ENCODE assay signal across 9 mouse cellular contexts in the genomic region with DNA sequence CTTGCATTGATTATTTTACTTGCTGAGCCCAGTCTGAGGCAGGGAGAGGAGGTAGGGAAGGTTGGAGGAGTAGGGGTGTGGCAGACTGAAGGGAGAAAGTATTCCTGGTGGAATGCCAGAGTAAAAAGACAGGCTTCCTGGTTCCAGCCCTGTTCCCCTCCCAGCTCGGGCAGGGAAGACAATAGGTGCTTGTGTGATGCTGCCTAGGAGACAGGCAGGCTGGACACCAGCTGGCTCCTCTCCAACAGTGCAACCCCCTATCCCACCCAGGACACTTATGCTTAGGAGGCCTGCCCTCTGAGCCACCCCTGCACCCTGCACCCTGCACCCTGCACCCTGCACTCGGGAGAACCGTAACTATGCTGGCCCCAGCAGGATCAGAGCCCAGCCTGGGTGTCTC. TPM values are rescaled to one million over a fixed set of nuclear protein-coding genes. Genes with fewer than 3 reads are reported as not detected.
DNase-seq lines count a peak whose midpoint lies in the region; ATAC-seq lines count a peak whose summit lies in the region.
"Had no signal": no experiment of that assay in that cellular context is flagged by ENCODE, and none has a peak within 500 bp of the region (broad histone marks: within the 10 kb centered on the region; RNA-seq: fewer than 3 reads in every experiment).

No protein-coding gene starts in this region.

- no peaks in the 10 kb centered on the region for H3K36me3 ChIP-seq in heart, embryonic 16.5 days (ENCODE audit: control insufficient read depth, insufficient read depth)

- ATAC-seq in heart, embryonic 16.5 days (replicated peaks; ENCODE audit: extremely low read depth, insufficient read depth, low FRiP score): 0 out of 2 replicates have a peak, but pooled peaks have one; percentile 11

- H3K27ac ChIP-seq in heart, embryonic 16.5 days (ENCODE audit: low read length): peak overlapping the region; percentile 64

- H3K9me3 ChIP-seq in heart, embryonic 16.5 days (replicated peaks; ENCODE audit: control insufficient read depth, low read length): no peaks in the 10 kb centered on the region

- DNase-seq in retina, postnatal 1 day: peak; percentile 81
- DNase-seq in retina, embryonic 14.5 days (ENCODE audit: low spot score): no peak
- peak; percentile 29 for DNase-seq in lung, postnatal 25 days (ENCODE audit: low spot score)
- no peak for DNase-seq in adrenal gland, adult 8-10 months
- no peak for DNase-seq in ovary, postnatal 10 days (ENCODE audit: low spot score)
- DNase-seq in thymus, postnatal 36 days: no peak
- DNase-seq: gastrocnemius, postnatal 36 days had no signal

- peaks cover 6% of the 10 kb centered on the region for H3K4me1 ChIP-seq in heart, embryonic 16.5 days (ENCODE audit: control insufficient read depth, insufficient read depth, low read length)

- no peak overlapping the region; the same call in 1 of the 2 replicates for H3K4me2 ChIP-seq in heart, embryonic 16.5 days (ENCODE audit: low read depth, low read length)

- 61% methylated on average over 3 of the region's 3 CpGs for WGBS in heart, embryonic 16.5 days

- H3K4me3 ChIP-seq in heart, embryonic 16.5 days (ENCODE audit: low read length): no peak overlapping the region

- no peak overlapping the region for H3K9ac ChIP-seq in heart, embryonic 16.5 days (ENCODE audit: low read length)

- H3K27me3 ChIP-seq in heart, embryonic 16.5 days (ENCODE audit: control insufficient read depth, insufficient read depth, low read length): peaks cover 16% of the 10 kb centered on the region; the same call in 1 of the 2 replicates

RNA-seq across cellular contexts. Expression of gene Hid1, which starts 8.3 kb away (rescaled TPM):
- 8.5 and 9.2 TPM in 2 replicates for polyA plus RNA-seq in heart, embryonic 16.5 days (2015; fragmentation: Nextera tagmentation; extraction: Ambion mirVana)
- total RNA-seq in adrenal gland, adult 8-10 months (2022): 10 to 100 TPM; 17.7 to 46.8 (median 42.6) TPM

RNA-seq across cellular contexts. Expression of gene Cdr2l, which starts 22.4 kb away (rescaled TPM):
- 7.0 and 7.5 TPM in 2 replicates for polyA plus RNA-seq in heart, embryonic 16.5 days (2015; fragmentation: Nextera tagmentation; extraction: Ambion mirVana)
- 100 to 1,000 TPM in 1 of 4 experiments, 10 to 100 TPM in 3; 60.6 to 118 (median 71.9) TPM for total RNA-seq in adrenal gland, adult 8-10 months (2022)

RNA-seq across cellular contexts. Expression of gene Otop3, which starts 24.8 kb away (rescaled TPM):
- not detected in 2 replicates for polyA plus RNA-seq in heart, embryonic 16.5 days (2015; fragmentation: Nextera tagmentation; extraction: Ambion mirVana)
- not detected for total RNA-seq in adrenal gland, adult 8-10 months (2022)
- total RNA-seq: gastrocnemius, postnatal 36 days; left cerebral cortex, postnatal 14 days had no signal

RNA-seq across cellular contexts. Expression of gene Ush1g, which starts 37.5 kb away (rescaled TPM):
- polyA plus RNA-seq in heart, embryonic 16.5 days (2015; fragmentation: Nextera tagmentation; extraction: Ambion mirVana): 0.26 and 0.32 TPM in 2 replicates
- total RNA-seq in adrenal gland, adult 8-10 months (2022): 1 to 10 TPM in 2 of 4 experiments, under 1 TPM in 2; 0.52 to 2.3 (median 1.1) TPM

RNA-seq across cellular contexts. Expression of gene Mrpl58, which starts 44.3 kb away (rescaled TPM):
- 175 and 179 TPM in 2 replicates for polyA plus RNA-seq in heart, embryonic 16.5 days (2015; fragmentation: Nextera tagmentation; extraction: Ambion mirVana)
- 100 to 1,000 TPM; 157 to 179 (median 160) TPM for total RNA-seq in adrenal gland, adult 8-10 months (2022)

Comparison
In these comparisons a context has a peak if more than half of its experiments do, and no peak if none do; other contexts are left out.
1. DNase-seq: peak in retina, postnatal 1 day (single experiment) and lung, postnatal 25 days (single experiment); none in retina, embryonic 14.5 days (single experiment), adrenal gland, adult 8-10 months (single experiment), ovary, postnatal 10 days (single experiment) and thymus, postnatal 36 days (0 of 2).